Mouse (Mus musculus) midbrain, embryonic 15.5 days (tissue): ENCODE results near the gene Pnldc1. TPM values are rescaled to one million over a fixed set of nuclear protein-coding genes. Genes with fewer than 3 reads are reported as not detected.

Source experiments
- ATAC-seq: fragments of 200-750 bp; cut with Nextera tagmentation; replicated peaks from 2 replicates; pipeline ENCODE4 v1.8.0; 2017; ENCODE audit warnings: moderate TSS enrichment
- H3K27ac ChIP-seq: fragments of 300-500 bp; sonication (generic); 2 replicates; pipeline ENCODE4 v1.5.1; 2015; ENCODE audit warnings: mild to moderate bottlenecking, inconsistent platforms
- H3K27me3 ChIP-seq: fragments of 300-500 bp; sonication (generic); replicated peaks from 2 replicates; pipeline ENCODE4 v1.6.1; 2015; ENCODE audit warnings: inconsistent platforms
- H3K36me3 ChIP-seq: fragments of 300-500 bp; sonication (generic); replicated peaks from 2 replicates; pipeline ENCODE4 v1.6.1; 2015; ENCODE audit warnings: inconsistent platforms
- H3K4me1 ChIP-seq: fragments of 300-500 bp; sonication (generic); 2 replicates; pipeline ENCODE4 v1.6.1; 2015; ENCODE audit warnings: inconsistent platforms
- H3K4me2 ChIP-seq: fragments of 300-500 bp; sonication (generic); 2 replicates; pipeline ENCODE4 v1.6.1; 2015; ENCODE audit warnings: inconsistent platforms, mild to moderate bottlenecking, moderate library complexity
- H3K4me3 ChIP-seq: fragments of 300-500 bp; sonication (generic); 2 replicates; pipeline ENCODE4 v1.5.1; 2015; ENCODE audit warnings: mild to moderate bottlenecking, inconsistent platforms
- H3K9ac ChIP-seq: fragments of 300-500 bp; sonication (generic); 2 replicates; pipeline ENCODE4 v1.6.1; 2015; ENCODE audit warnings: mild to moderate bottlenecking, inconsistent platforms
- H3K9me3 ChIP-seq: fragments of 300-500 bp; sonication (generic); 2 replicates; pipeline ENCODE4 v1.6.1; 2016; ENCODE audit warnings: inconsistent platforms
- WGBS: fragments of 180-500 bp; shearing (Covaris S2); methylation state at CpG from one replicate; pipeline ENCODE4 v1.1.7; 2015; ENCODE audit warnings: mixed read lengths; 5-methylcytosine and 5-hydroxymethylcytosine counted together
- microRNA-seq: library from miRNA; unstranded; fragments of <30 nt; microRNA quantifications from one replicate; pipeline ENCODE4, GENCODE M21; 2016
- polyA plus RNA-seq: library from polyadenylated mRNA; unstranded; fragments of >200 nt; fragmentation: Nextera tagmentation; extraction: Ambion mirVana; gene quantifications from 2 replicates; pipeline ENCODE4 v1.2.1, GENCODE M21; 2015

Pnldc1 gene
- polyA plus RNA-seq, 1 experiment from 2014 or later: 2.2 TPM

- Histone ChIP-seq H3K36me3 (no peaks in the 10 kb centered on the region), H3K9ac (no peak overlapping the region), H3K4me1 (no peaks in the 10 kb centered on the region), H3K4me2 (no peak overlapping the region), H3K9me3 (no peaks in the 10 kb centered on the region), H3K27me3 (no peaks in the 10 kb centered on the region), H3K27ac (no peak overlapping the region), H3K4me3 (no peak overlapping the region)
- ATAC-seq: no peak
- 83% methylated on average over 5 of the region's 5 CpGs for WGBS
Observed at GRCm38 (mm10) chr17:12846474-12846873, 63.6 kb downstream of the Pnldc1 start.

- H3K4me2 ChIP-seq: no peak overlapping the region
- H3K4me1 ChIP-seq: no peaks in the 10 kb centered on the region
- no peaks in the 10 kb centered on the region for H3K36me3 ChIP-seq
- ATAC-seq: no peak
- H3K27me3 ChIP-seq: no peaks in the 10 kb centered on the region
- no peak overlapping the region for H3K4me3 ChIP-seq
- no peak overlapping the region for H3K9ac ChIP-seq
- no peaks in the 10 kb centered on the region for H3K9me3 ChIP-seq
- no peak overlapping the region for H3K27ac ChIP-seq
- 59% methylated on average over 5 of the region's 5 CpGs for WGBS
Observed at GRCm38 (mm10) chr17:12845862-12846261, 64.2 kb downstream of the Pnldc1 start.

- no peak overlapping the region for H3K4me2 ChIP-seq
- no peak overlapping the region for H3K4me3 ChIP-seq
- H3K27me3 ChIP-seq: no peaks in the 10 kb centered on the region
- H3K4me1 ChIP-seq: no peaks in the 10 kb centered on the region
- H3K27ac ChIP-seq: no peak overlapping the region
- no peak overlapping the region for H3K9ac ChIP-seq
- WGBS: 93% methylated on average over 4 of the region's 4 CpGs
- H3K36me3 ChIP-seq: no peaks in the 10 kb centered on the region
- no peaks in the 10 kb centered on the region for H3K9me3 ChIP-seq
- no peak for ATAC-seq
Observed at GRCm38 (mm10) chr17:12844540-12844939, 65.5 kb downstream of the Pnldc1 start.

GRCm38 (mm10) chr17:12843826-12844225, 66.2 kb downstream of the Pnldc1 start:
- Histone ChIP-seq H3K9ac (no peak overlapping the region), H3K36me3 (no peaks in the 10 kb centered on the region), H3K4me1 (no peaks in the 10 kb centered on the region), H3K27me3 (no peaks in the 10 kb centered on the region), H3K4me2 (no peak overlapping the region), H3K4me3 (no peak overlapping the region), H3K9me3 (no peaks in the 10 kb centered on the region), H3K27ac (no peak overlapping the region)
- 88% methylated on average over 6 of the region's 6 CpGs for WGBS
- no peak for ATAC-seq

GRCm38 (mm10) chr17:12839475-12840267, 70.4 kb downstream of the Pnldc1 start:
- no peak overlapping the region for H3K4me3 ChIP-seq
- no peak for ATAC-seq
- no peak overlapping the region for H3K27ac ChIP-seq
- H3K36me3 ChIP-seq: no peaks in the 10 kb centered on the region
- H3K9me3 ChIP-seq: no peaks in the 10 kb centered on the region
- H3K27me3 ChIP-seq: no peaks in the 10 kb centered on the region
- H3K9ac ChIP-seq: no peak overlapping the region
- H3K4me1 ChIP-seq: no peaks in the 10 kb centered on the region
- no peak overlapping the region for H3K4me2 ChIP-seq
- 69% methylated on average over 10 of the region's 10 CpGs for WGBS

Small RNAs within 50 kb of the gene (microRNA-seq; reads per million reads assigned to microRNA genes)
- gene Gm24085: not detected

Other genes with a start within 250 kb of the Pnldc1 start
- gene Slc22a1, start 234.4 kb downstream of the Pnldc1 start, polyA plus RNA-seq: not detected in 2 replicates
- 10.8 and 11.2 TPM in 2 replicates for gene Igf2r, start 140.6 kb downstream of the Pnldc1 start, polyA plus RNA-seq
- gene Mas1, start 42.1 kb downstream of the Pnldc1 start, polyA plus RNA-seq: 0.13 TPM in 1 of 2 replicates, not detected in the other
- gene Mrgprh, start 34.2 kb downstream of the Pnldc1 start, polyA plus RNA-seq: not detected in 2 replicates
- gene Tcp1, start 5.5 kb upstream of the Pnldc1 start, polyA plus RNA-seq: 325 and 344 TPM in 2 replicates
- 113 and 129 TPM in 2 replicates for gene Mrpl18, start 6.1 kb upstream of the Pnldc1 start, polyA plus RNA-seq
- 1.2 and 1.9 TPM in 2 replicates for gene Acat3, start 30.4 kb upstream of the Pnldc1 start, polyA plus RNA-seq
- 346 and 354 TPM in 2 replicates for gene Acat2, start 50.5 kb upstream of the Pnldc1 start, polyA plus RNA-seq
- 132 and 134 TPM in 2 replicates for gene Wtap, start 83.9 kb upstream of the Pnldc1 start, polyA plus RNA-seq
- 118 and 119 TPM in 2 replicates for gene Sod2, start 96.6 kb upstream of the Pnldc1 start, polyA plus RNA-seq
- gene Gpr31b, start 142.1 kb upstream of the Pnldc1 start, polyA plus RNA-seq: 0.17 TPM in 1 of 2 replicates, not detected in the other
- 0.13 and 0.15 TPM in 2 replicates for gene Tcp10b, start 150.9 kb upstream of the Pnldc1 start, polyA plus RNA-seq
- not detected in 2 replicates for gene Unc93a, start 221.6 kb upstream of the Pnldc1 start, polyA plus RNA-seq